Mouse (Mus musculus): Measurements from ENCODE around the gene Slc44a3. TPM values are rescaled to one million over a fixed set of nuclear protein-coding genes. Genes with fewer than 3 reads are reported as not detected.

Gene Slc44a3
- polyA plus RNA-seq, 1 experiment: 0.20 TPM

DNA sequence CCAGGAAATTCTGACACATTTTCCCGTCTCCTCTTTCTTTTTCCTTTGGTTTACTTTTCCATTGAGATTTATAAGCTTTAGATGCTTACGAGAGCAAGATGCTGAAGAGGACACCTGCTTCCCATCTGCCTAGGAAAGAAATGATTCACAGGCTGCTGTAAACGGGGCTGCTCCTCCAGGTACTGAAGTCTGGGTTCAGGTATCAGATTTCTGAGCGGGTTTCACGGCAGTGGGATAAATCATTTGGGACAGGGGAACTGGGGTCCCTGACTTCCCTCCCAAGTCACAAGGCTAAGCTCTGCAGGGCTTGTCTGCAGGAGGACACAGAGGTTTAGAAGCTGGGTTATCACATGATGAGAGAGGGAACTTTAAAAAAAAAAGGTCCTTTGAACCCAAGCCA lies 40.2 kb downstream of the Slc44a3 start:
- Histone ChIP-seq H3ac (ENCODE audit: control insufficient read depth, insufficient read length, low read depth) (no peak overlapping the region), H3K36me3 (ENCODE audit: control insufficient read depth, insufficient read depth) (no peaks in the 10 kb centered on the region), H3K27me3 (ENCODE audit: control insufficient read depth, insufficient read depth, insufficient read length) (no peaks in the 10 kb centered on the region), H3K4me3 (ENCODE audit: insufficient read depth, poor library complexity, severe bottlenecking) (no peak overlapping the region), H3K79me2 (ENCODE audit: control insufficient read depth, insufficient read depth) (no peaks in the 10 kb centered on the region), H3K79me3 (ENCODE audit: low read depth) (no peaks in the 10 kb centered on the region)
- no peak for TF ChIP-seq CEBPB (IDR thresholded peaks at IDR 0.05; ENCODE audit: low read depth)
- no peak for TF ChIP-seq MYOG (IDR thresholded peaks at IDR 0.05; ENCODE audit: control insufficient read depth, extremely low read depth, insufficient read length)
- TF ChIP-seq MAX (IDR thresholded peaks at IDR 0.05): no peak
- TF ChIP-seq FOSL1 (IDR thresholded peaks at IDR 0.05; ENCODE audit: insufficient read depth, low read length, poor library complexity, severe bottlenecking): no peak
- TF ChIP-seq MYOD1 (IDR thresholded peaks at IDR 0.05; ENCODE audit: control insufficient read depth, insufficient read length, low read depth): no peak
- TF ChIP-seq USF1 (IDR thresholded peaks at IDR 0.05; ENCODE audit: low read depth): no peak
- no peak for TF ChIP-seq CTCF (IDR thresholded peaks at IDR 0.05; ENCODE audit: control insufficient read depth, insufficient read depth, insufficient read length)

DNA sequence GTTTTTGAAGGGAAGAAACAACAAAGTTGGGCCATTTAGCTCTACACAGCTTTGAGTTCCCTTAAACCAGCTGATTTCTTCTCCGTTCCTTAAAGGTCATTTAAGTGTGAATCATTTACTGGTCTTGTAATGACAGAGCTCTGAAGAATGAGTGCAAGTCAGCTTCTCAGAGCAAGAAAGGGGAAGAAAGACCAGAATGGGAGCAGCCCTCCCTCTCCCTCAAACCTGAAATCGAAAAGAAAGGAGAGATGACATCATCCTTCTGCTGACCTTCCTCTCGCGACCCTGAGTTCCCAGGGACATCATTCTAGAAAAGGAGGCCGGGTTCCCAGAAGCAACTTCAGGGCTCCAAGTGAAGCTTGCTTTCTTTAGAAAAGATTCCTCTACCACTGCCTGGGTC lies 41.3 kb downstream of the Slc44a3 start:
- H3ac ChIP-seq (ENCODE audit: control insufficient read depth, insufficient read length, low read depth): no peak overlapping the region
- H3K79me3 ChIP-seq (ENCODE audit: low read depth): no peaks in the 10 kb centered on the region
- H3K4me3 ChIP-seq (ENCODE audit: insufficient read depth, poor library complexity, severe bottlenecking): no peak overlapping the region
- H3K79me2 ChIP-seq (ENCODE audit: control insufficient read depth, insufficient read depth): no peaks in the 10 kb centered on the region
- no peaks in the 10 kb centered on the region for H3K36me3 ChIP-seq (ENCODE audit: control insufficient read depth, insufficient read depth)
- TF ChIP-seq MYOG (IDR thresholded peaks at IDR 0.05; ENCODE audit: control insufficient read depth, extremely low read depth, insufficient read length): no peak
- TF ChIP-seq MAX (IDR thresholded peaks at IDR 0.05): no peak
- no peak for TF ChIP-seq CTCF (IDR thresholded peaks at IDR 0.05; ENCODE audit: control insufficient read depth, insufficient read depth, insufficient read length)
- no peak for TF ChIP-seq MYOD1 (IDR thresholded peaks at IDR 0.05; ENCODE audit: control insufficient read depth, insufficient read length, low read depth)
- no peak for TF ChIP-seq USF1 (IDR thresholded peaks at IDR 0.05; ENCODE audit: low read depth)
- TF ChIP-seq CEBPB (IDR thresholded peaks at IDR 0.05; ENCODE audit: low read depth): no peak
- no peak for TF ChIP-seq FOSL1 (IDR thresholded peaks at IDR 0.05; ENCODE audit: insufficient read depth, low read length, poor library complexity, severe bottlenecking)
- H3K27me3 ChIP-seq (ENCODE audit: control insufficient read depth, insufficient read depth, insufficient read length): no peaks in the 10 kb centered on the region

DNA sequence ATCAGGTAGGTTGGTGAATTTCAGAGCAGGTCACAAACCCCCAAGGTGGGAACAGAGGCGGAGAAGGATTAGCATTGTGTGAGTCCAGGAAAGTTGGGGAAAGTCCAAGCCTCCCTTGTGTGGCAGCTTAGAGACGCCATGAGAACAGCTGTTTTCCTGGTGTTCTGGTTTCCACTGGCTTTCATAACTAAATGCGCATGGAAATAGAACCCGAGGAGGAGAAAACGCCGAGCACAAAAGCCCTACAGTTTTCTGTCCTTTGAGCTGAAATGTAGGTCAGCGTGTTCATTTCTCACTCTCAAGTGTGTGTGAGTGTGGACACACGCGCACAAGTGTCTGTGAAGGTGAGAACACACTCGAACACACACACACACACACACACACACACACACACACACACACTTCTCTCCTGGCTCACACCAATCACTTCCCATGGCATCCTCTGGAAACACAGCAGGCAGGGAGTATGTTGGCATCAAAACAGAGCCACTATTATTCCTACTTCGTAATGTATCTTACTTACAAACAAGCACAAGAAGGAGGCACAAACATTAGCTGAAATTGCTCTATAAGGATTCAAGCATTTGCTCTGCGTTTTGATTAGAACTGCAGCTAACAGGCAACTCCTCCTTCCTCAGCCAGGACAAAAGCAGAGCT lies 42.6 kb downstream of the Slc44a3 start:
- no peak for TF ChIP-seq FOSL1 (IDR thresholded peaks at IDR 0.05; ENCODE audit: insufficient read depth, low read length, poor library complexity, severe bottlenecking)
- TF ChIP-seq USF1 (IDR thresholded peaks at IDR 0.05; ENCODE audit: low read depth): no peak
- TF ChIP-seq MYOD1 (IDR thresholded peaks at IDR 0.05; ENCODE audit: control insufficient read depth, insufficient read length, low read depth): no peak
- no peak for TF ChIP-seq CTCF (IDR thresholded peaks at IDR 0.05; ENCODE audit: control insufficient read depth, insufficient read depth, insufficient read length)
- TF ChIP-seq MAX (IDR thresholded peaks at IDR 0.05): no peak
- no peak for TF ChIP-seq CEBPB (IDR thresholded peaks at IDR 0.05; ENCODE audit: low read depth)
- TF ChIP-seq MYOG (IDR thresholded peaks at IDR 0.05; ENCODE audit: control insufficient read depth, extremely low read depth, insufficient read length): no peak
- H3K27me3 ChIP-seq (ENCODE audit: control insufficient read depth, insufficient read depth, insufficient read length): no peaks in the 10 kb centered on the region
- H3K4me3 ChIP-seq (ENCODE audit: insufficient read depth, poor library complexity, severe bottlenecking): no peak overlapping the region
- H3ac ChIP-seq (ENCODE audit: control insufficient read depth, insufficient read length, low read depth): no peak overlapping the region
- H3K79me2 ChIP-seq (ENCODE audit: control insufficient read depth, insufficient read depth): no peaks in the 10 kb centered on the region
- no peaks in the 10 kb centered on the region for H3K79me3 ChIP-seq (ENCODE audit: low read depth)
- H3K36me3 ChIP-seq (ENCODE audit: control insufficient read depth, insufficient read depth): no peaks in the 10 kb centered on the region

DNA sequence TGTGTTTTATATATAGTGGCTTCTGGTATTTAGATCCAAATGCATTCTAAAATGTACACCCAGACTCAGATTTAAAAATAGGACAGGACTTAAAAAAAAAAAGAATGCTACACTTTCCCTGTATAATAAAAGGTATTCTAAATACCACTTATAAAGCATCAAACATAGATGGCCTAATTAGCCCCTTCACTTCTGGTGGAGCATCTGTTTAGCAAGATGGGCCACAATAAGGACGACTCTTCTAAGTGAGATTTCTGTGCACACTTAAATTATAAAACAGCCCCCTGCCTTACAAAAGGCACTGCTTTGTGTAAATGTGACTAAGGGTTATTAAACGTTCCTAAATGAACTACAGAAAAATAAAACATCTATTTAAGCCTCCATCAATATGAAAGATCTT lies 47.0 kb downstream of the Slc44a3 start:
- H3ac ChIP-seq (ENCODE audit: control insufficient read depth, insufficient read length, low read depth): no peak overlapping the region
- no peak for TF ChIP-seq MYOG (IDR thresholded peaks at IDR 0.05; ENCODE audit: control insufficient read depth, extremely low read depth, insufficient read length)
- no peak for TF ChIP-seq MAX (IDR thresholded peaks at IDR 0.05)
- no peak for TF ChIP-seq CTCF (IDR thresholded peaks at IDR 0.05; ENCODE audit: control insufficient read depth, insufficient read depth, insufficient read length)
- no peak for TF ChIP-seq CEBPB (IDR thresholded peaks at IDR 0.05; ENCODE audit: low read depth)
- TF ChIP-seq FOSL1 (IDR thresholded peaks at IDR 0.05; ENCODE audit: insufficient read depth, low read length, poor library complexity, severe bottlenecking): no peak
- TF ChIP-seq USF1 (IDR thresholded peaks at IDR 0.05; ENCODE audit: low read depth): no peak
- no peak for TF ChIP-seq MYOD1 (IDR thresholded peaks at IDR 0.05; ENCODE audit: control insufficient read depth, insufficient read length, low read depth)
- no peaks in the 10 kb centered on the region for H3K36me3 ChIP-seq (ENCODE audit: control insufficient read depth, insufficient read depth)
- H3K27me3 ChIP-seq (ENCODE audit: control insufficient read depth, insufficient read depth, insufficient read length): no peaks in the 10 kb centered on the region
- H3K79me3 ChIP-seq (ENCODE audit: low read depth): no peaks in the 10 kb centered on the region
- H3K4me3 ChIP-seq (ENCODE audit: insufficient read depth, poor library complexity, severe bottlenecking): no peak overlapping the region
- no peaks in the 10 kb centered on the region for H3K79me2 ChIP-seq (ENCODE audit: control insufficient read depth, insufficient read depth)

DNA sequence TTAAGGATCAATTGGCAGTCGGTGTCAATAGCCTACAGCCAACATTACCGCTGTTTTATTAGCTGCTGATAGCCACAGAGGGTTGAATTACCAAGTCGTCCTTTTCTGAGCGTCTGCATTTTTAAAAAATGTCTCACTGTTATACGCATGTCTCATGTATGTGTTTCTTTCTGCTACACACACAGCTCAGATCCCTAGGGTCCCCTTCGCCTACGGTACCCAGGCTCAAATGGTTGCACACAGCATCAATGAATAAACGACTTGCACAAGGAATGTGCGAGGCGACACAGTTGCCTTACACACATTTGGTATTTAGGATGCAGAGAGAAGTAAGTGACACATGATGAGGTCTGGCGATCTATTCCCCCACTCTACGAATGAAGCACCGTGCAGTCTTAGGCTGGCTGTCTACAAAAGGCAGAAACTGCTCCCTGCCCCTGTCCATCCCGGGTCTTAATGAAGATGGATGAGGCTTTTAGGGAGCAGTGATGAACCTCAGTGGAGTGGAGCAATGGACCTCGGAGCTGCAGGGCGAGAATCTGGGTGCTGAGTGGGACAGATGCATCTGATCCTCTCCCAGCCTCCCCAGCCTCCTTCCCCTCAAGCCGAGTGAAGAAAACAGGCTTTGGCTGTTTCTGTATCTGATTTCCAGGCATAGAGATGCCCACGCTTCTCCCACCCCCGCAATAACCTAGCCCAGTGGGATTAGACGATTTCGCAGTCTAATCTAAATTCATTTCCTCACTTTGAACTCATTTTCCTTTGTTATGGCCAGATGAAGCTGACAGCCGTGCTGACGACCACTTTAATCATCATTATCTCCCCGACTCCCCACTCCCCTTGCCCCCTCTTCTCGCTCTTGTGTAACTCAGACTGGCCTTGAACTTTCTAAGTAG lies 48.7 kb downstream of the Slc44a3 start:
- Histone ChIP-seq H3K36me3 (ENCODE audit: control insufficient read depth, insufficient read depth) (no peaks in the 10 kb centered on the region), H3K4me3 (ENCODE audit: insufficient read depth, poor library complexity, severe bottlenecking) (no peak overlapping the region), H3ac (ENCODE audit: control insufficient read depth, insufficient read length, low read depth) (no peak overlapping the region), H3K27me3 (ENCODE audit: control insufficient read depth, insufficient read depth, insufficient read length) (no peaks in the 10 kb centered on the region), H3K79me3 (ENCODE audit: low read depth) (no peaks in the 10 kb centered on the region), H3K79me2 (ENCODE audit: control insufficient read depth, insufficient read depth) (no peaks in the 10 kb centered on the region)
- no peak for TF ChIP-seq MYOD1 (IDR thresholded peaks at IDR 0.05; ENCODE audit: control insufficient read depth, insufficient read length, low read depth)
- TF ChIP-seq FOSL1 (IDR thresholded peaks at IDR 0.05; ENCODE audit: insufficient read depth, low read length, poor library complexity, severe bottlenecking): no peak
- no peak for TF ChIP-seq CEBPB (IDR thresholded peaks at IDR 0.05; ENCODE audit: low read depth)
- no peak for TF ChIP-seq USF1 (IDR thresholded peaks at IDR 0.05; ENCODE audit: low read depth)
- TF ChIP-seq MYOG (IDR thresholded peaks at IDR 0.05; ENCODE audit: control insufficient read depth, extremely low read depth, insufficient read length): no peak
- no peak for TF ChIP-seq MAX (IDR thresholded peaks at IDR 0.05)
